Mouse (Mus musculus): Measurements from ENCODE around the gene Brd7.

DNA sequence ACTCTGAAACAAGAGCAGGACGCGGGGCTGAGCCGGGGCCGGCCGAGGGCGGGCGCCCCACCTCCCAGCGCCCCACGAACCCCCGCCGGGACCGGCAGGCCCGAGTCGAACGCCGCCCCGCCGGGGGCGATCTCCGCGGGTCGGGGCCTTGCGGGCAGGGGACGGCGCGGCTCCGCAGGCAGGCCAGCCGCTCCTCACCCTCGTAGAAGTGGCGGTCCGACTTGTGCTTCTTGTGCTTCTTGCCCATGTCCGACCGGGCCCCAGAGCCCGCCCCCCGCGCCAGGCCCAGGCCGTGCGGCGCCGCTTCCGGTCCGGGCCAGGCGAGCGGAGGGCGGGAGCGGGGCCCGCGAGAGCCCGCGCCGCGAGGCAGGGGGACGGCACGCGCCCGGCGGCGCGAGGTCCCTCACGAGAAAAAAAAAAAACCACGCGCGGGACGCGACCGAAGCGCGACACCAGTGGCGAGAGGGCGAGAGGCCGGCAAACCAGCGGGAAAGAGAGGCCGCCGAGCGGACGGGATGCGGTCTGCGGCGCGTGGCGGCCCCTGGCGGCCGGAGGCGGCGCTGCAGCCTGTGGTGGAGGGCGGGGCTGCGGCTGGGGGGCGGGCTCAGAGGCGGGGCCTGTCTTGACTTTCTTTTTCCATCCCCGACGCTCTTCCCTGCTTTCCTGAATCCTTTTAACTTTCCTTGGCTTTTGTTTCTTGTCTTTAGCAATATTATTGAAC lies at the start of gene Brd7:
- TF ChIP-seq CTCF (IDR thresholded peaks at IDR 0.05; ENCODE audit: extremely low read depth, insufficient read depth, insufficient read length, insufficient replicate concordance) (peak; percentile 78), POLR2A (IDR thresholded peaks at IDR 0.05; ENCODE audit: low read depth, low read length) (no peak)

All from spleen, adult 2 months (tissue).